Mouse (Mus musculus) kidney, embryonic 15.5 days (tissue): ENCODE data around the gene Dnal1. TPM values are rescaled to one million over a fixed set of nuclear protein-coding genes. Genes with fewer than 3 reads are reported as not detected.
A peak's percentile ranks its signal among the peaks of the same experiment; 100 is the strongest.

Experiments used
- ATAC-seq: fragments of 200-750 bp; cut with Nextera tagmentation; replicated peaks from 2 replicates; pipeline ENCODE4 v1.8.0; 2017; ENCODE audit warnings: moderate TSS enrichment; ENCODE audit not compliant: low FRiP score
- H3K27ac ChIP-seq: fragments of 300-500 bp; sonication (generic); 2 replicates; pipeline ENCODE4 v1.5.1; 2015; ENCODE audit warnings: mild to moderate bottlenecking, inconsistent platforms
- H3K27me3 ChIP-seq: fragments of 300-500 bp; sonication (generic); 2 replicates; pipeline ENCODE4 v1.6.1; 2015; ENCODE audit warnings: inconsistent platforms
- H3K36me3 ChIP-seq: fragments of 300-500 bp; sonication (generic); 2 replicates; pipeline ENCODE4 v1.6.1; 2015; ENCODE audit warnings: inconsistent platforms
- H3K4me1 ChIP-seq: fragments of 300-500 bp; sonication (generic); 2 replicates; pipeline ENCODE4 v1.6.1; 2015; ENCODE audit warnings: inconsistent platforms
- H3K4me2 ChIP-seq: fragments of 300-500 bp; sonication (generic); 2 replicates; pipeline ENCODE4 v1.6.1; 2015; ENCODE audit warnings: moderate library complexity, mild to moderate bottlenecking, inconsistent platforms
- H3K4me3 ChIP-seq: fragments of 300-500 bp; sonication (generic); replicated peaks from 2 replicates; pipeline ENCODE4 v1.5.1; 2015; ENCODE audit warnings: mild to moderate bottlenecking, inconsistent platforms
- H3K9ac ChIP-seq: fragments of 300-500 bp; sonication (generic); 2 replicates; pipeline ENCODE4 v1.6.1; 2015; ENCODE audit warnings: mild to moderate bottlenecking, inconsistent platforms
- H3K9me3 ChIP-seq: fragments of 300-500 bp; sonication (generic); replicated peaks from 2 replicates; pipeline ENCODE4 v1.6.1; 2016; ENCODE audit warnings: inconsistent platforms
- WGBS: fragments of 180-500 bp; shearing (Covaris S2); methylation state at CpG from one replicate; pipeline ENCODE4 v1.1.7; 2015; ENCODE audit warnings: mixed read lengths; 5-methylcytosine and 5-hydroxymethylcytosine counted together
- polyA plus RNA-seq: library from polyadenylated mRNA; unstranded; fragments of >200 nt; fragmentation: Nextera tagmentation; extraction: Ambion mirVana; gene quantifications from 2 replicates; pipeline ENCODE4 v1.2.1, GENCODE M21; 2015

The Dnal1 gene
- polyA plus RNA-seq, 1 experiment from 2014 or later = 5.3 TPM

DNA sequence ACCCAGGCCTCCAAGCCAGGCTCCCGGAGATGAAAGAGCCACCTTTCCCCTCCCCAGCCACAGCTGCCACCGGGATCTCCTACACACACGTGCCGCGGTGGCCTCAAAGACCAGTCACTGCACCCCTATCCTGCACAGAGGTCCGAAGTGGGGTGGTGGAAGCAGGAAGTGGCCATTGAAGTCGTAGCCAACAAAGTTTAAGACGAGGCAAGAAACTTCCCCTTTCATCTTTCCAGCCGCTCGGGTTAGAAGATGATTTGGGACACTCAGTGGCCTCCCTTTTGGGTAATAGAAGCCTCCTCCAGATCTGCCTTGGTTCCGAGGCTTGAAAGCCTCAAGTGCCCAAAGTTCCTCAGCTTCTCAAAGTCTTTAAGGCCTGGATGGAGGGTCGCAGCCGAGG, 78.1 kb downstream of the Dnal1 start:
- no peaks in the 10 kb centered on the region for H3K9me3 ChIP-seq
- 1% methylated on average over 13 of the region's 13 CpGs for WGBS
- no peak for ATAC-seq
- H3K9ac ChIP-seq = peak overlapping the region; percentile 88
- H3K4me1 ChIP-seq = peaks cover 87% of the 10 kb centered on the region
- H3K4me3 ChIP-seq = peak overlapping the region; percentile 77
- peak overlapping the region; percentile 96 for H3K4me2 ChIP-seq
- no peaks in the 10 kb centered on the region for H3K27me3 ChIP-seq
- no peaks in the 10 kb centered on the region for H3K36me3 ChIP-seq
- peak overlapping the region; percentile 99 for H3K27ac ChIP-seq

DNA sequence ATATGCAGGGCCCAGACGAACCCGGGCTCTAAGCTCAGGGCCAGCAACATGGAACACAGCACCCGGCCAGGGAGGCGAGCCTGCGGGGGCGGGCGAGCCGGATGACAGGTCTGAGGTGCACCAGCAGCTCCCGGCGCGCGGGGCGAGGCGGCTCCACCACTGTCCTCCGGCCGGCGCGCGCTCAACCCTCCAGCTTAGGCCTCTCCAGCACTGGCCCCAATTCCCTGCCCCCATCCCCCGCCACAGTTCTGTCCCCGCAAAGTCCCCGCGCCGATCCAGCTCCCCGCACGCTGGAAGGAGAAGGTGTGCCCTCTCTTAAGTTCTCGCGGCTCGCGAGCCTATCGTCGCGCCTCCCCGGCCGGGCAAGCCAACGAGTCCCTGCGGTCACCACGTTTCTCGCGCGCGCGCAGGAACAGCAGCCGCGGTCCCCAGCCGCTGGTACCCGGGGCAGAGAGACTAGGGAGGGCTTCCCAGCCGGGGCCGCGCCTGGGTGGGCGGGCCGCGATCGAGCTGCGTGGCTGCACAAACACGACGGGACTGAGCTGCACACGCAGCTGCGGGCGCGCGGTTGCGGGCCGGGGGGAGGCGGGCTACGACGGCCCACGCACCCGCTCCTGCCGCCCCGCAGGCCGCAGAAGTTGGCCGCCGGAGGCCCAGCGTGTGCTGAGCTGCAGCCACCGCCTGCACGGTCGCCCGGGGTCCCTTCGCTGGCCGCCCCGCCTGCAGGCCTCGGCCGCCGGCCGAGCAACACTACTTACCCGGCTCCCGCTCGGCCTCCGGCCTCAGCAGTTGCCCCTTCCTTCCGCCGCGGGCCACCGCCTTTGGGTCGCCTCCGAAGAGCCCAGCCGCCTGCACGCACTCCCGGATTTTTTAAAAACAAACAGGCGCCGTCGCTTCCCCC, 78.8 kb downstream of the Dnal1 start:
- peak overlapping the region; percentile 96 for H3K4me2 ChIP-seq
- WGBS = under 1% methylated on average over 100 of the region's 102 CpGs
- peak overlapping the region; percentile 99 for H3K27ac ChIP-seq
- no peaks in the 10 kb centered on the region for H3K27me3 ChIP-seq
- H3K36me3 ChIP-seq = no peaks in the 10 kb centered on the region
- no peaks in the 10 kb centered on the region for H3K9me3 ChIP-seq
- peak overlapping the region; percentile 77 for H3K4me3 ChIP-seq
- ATAC-seq = peak; percentile 34
- peak overlapping the region; percentile 88 for H3K9ac ChIP-seq
- H3K4me1 ChIP-seq = peaks cover 86% of the 10 kb centered on the region

DNA sequence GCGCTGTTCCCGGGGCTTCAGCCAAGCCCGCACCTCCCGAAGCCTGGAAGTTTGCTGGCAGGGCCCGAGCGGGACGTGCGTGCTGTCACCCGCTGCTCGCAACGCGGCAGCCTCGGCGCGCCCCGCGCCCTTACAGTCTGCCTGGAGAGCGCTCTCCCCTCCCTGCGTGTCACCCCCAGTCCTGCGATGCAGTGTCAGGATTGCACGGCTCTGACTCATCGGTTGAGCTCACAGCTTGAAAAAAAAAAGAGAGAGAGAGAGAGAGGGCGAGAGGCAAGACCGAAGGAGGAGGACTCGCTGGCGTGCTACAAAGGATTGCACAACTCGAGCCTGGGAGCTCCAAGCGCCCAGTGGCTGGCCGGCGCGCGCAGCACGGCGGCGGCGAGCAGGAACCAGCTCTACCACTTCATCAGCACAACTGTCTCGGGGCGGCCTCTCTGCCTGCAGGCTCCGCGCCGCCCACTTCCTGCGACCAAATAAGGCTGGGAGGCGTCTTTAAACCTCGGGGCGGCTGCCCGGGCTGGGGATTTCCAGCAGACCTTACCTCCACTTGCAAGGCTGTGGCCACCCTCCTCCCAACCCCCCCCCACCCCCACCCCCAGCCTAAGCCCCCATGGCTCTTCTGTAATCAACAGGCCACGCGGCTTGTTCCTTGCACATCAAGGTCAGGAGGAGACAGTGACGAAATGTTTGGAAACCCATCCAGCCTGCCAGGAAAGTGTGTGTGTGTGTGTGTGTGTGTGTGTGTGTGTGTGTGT, 79.7 kb downstream of the Dnal1 start:
- Histone ChIP-seq H3K4me1 (peaks cover 81% of the 10 kb centered on the region), H3K27me3 (no peaks in the 10 kb centered on the region), H3K9ac (peak overlapping the region; percentile 88), H3K4me3 (peak overlapping the region; percentile 77), H3K9me3 (no peaks in the 10 kb centered on the region), H3K27ac (peak overlapping the region; percentile 99), H3K4me2 (peak overlapping the region; percentile 96), H3K36me3 (no peaks in the 10 kb centered on the region)
- peak; percentile 87 for ATAC-seq
- WGBS = under 1% methylated on average over 48 of the region's 49 CpGs

DNA sequence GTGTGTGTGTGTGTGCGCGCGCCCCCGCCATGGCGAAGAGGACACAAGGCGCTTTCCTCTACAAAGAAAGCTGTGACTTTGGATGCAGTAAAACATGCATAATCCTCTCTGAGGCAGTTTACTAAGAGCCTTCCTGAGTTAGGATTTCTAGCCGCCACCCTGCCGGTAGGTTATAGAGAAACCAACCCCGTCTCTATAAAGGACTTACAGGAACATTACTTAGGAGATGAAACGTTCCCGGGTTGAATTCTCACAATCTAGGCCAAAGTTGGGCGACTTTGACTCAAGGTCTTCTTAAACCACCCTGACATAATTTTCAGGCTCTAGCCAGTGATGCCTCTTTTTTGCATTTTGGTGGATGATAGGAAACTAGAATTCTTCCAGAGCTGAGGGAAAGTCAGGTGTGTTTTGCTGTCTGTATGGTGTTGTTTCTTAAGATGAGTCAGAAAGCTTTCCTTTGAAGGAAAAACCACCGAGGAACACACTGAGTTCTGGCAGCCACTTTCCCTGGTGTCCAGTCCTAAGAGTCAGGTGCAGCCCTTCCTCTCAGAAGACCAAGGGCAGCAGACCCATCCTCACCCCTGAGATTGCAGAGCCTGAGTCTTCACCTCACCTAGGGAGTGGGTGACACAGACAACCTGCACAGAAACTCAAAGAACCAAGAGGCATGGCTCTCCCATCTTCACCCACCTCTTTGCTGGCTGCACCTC, 80.4 kb downstream of the Dnal1 start:
- 3% methylated on average over 13 of the region's 13 CpGs for WGBS
- Histone ChIP-seq H3K4me1 (peaks cover 73% of the 10 kb centered on the region), H3K9ac (peak overlapping the region; percentile 88; the same call in 1 of the 2 replicates)

DNA sequence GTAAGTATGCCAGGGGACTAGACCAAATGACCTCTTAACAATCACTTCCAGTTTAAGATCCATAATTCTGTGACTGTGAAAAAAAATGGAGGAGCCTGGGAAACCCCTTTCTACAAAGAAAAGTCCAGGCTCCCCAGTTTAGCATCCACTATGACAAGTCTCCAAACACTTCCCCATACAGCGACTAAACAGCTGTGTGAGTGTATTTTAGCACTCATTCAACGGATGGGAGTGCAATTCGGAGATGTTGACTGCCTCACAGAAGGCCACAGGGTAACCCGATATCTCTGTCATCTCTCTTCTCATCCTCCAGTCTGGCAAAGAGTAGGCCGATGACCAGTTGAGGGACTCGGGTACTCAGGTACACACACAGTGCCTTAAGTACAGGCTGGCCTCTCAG, 81.0 kb downstream of the Dnal1 start:
- WGBS = 30% methylated on average over 6 of the region's 6 CpGs
- ATAC-seq = no peak
- Histone ChIP-seq H3K4me2 (no peak overlapping the region), H3K27me3 (no peaks in the 10 kb centered on the region), H3K9ac (no peak overlapping the region), H3K9me3 (no peaks in the 10 kb centered on the region), H3K27ac (no peak overlapping the region), H3K4me1 (peaks cover 67% of the 10 kb centered on the region), H3K36me3 (no peaks in the 10 kb centered on the region), H3K4me3 (no peak overlapping the region)

More for the DNA sequence above, 80.4 kb downstream of the Dnal1 start:
- Histone ChIP-seq H3K27ac (peak overlapping the region; percentile 99), H3K4me2 (peak overlapping the region; percentile 96), H3K27me3 (no peaks in the 10 kb centered on the region), H3K36me3 (no peaks in the 10 kb centered on the region), H3K9me3 (no peaks in the 10 kb centered on the region), H3K4me3 (peak overlapping the region; percentile 77)
- ATAC-seq = no peak

Other genes starting within 250 kb of the Dnal1 start
- gene Numb, start 192.4 kb upstream of the Dnal1 start, polyA plus RNA-seq = 41.2 and 41.3 TPM in 2 replicates
- gene Riox1, start 163.8 kb upstream of the Dnal1 start, polyA plus RNA-seq = 14.0 and 14.1 TPM in 2 replicates
- gene Heatr4, start 129.5 kb upstream of the Dnal1 start, polyA plus RNA-seq = not detected in 2 replicates
- gene Acot2, start 126.5 kb upstream of the Dnal1 start, polyA plus RNA-seq = 37.8 and 39.0 TPM in 2 replicates
- gene Acot1, start 104.9 kb upstream of the Dnal1 start, polyA plus RNA-seq = 53.7 and 55.2 TPM in 2 replicates
- gene Acot4, start 76.0 kb upstream of the Dnal1 start, polyA plus RNA-seq = 6.0 TPM in 2 replicates
- not detected in 2 replicates for gene Gm49366, start 75.4 kb upstream of the Dnal1 start, polyA plus RNA-seq
- 1.8 and 2.4 TPM in 2 replicates for gene Acot3, start 62.2 kb upstream of the Dnal1 start, polyA plus RNA-seq
- not detected in 2 replicates for gene Acot5, start 45.0 kb upstream of the Dnal1 start, polyA plus RNA-seq
- 1.5 and 1.8 TPM in 2 replicates for gene Acot6, start 13.7 kb upstream of the Dnal1 start, polyA plus RNA-seq
- 1.00 and 1.0 TPM in 2 replicates for gene Pnma1, start 34.1 kb downstream of the Dnal1 start, polyA plus RNA-seq
- gene Elmsan1, start 104.5 kb downstream of the Dnal1 start, polyA plus RNA-seq = 8.7 and 10.8 TPM in 2 replicates
- gene Ptgr2, start 170.9 kb downstream of the Dnal1 start, polyA plus RNA-seq = 25.4 and 26.7 TPM in 2 replicates
- gene Zfp410, start 202.5 kb downstream of the Dnal1 start, polyA plus RNA-seq = 77.8 and 79.4 TPM in 2 replicates
- 50.2 and 53.3 TPM in 2 replicates for gene Coq6, start 247.3 kb downstream of the Dnal1 start, polyA plus RNA-seq
- 3.7 and 4.2 TPM in 2 replicates for gene Fam161b, start 247.5 kb downstream of the Dnal1 start, polyA plus RNA-seq